Mouse (Mus musculus) midbrain, embryonic 11.5 days (tissue): ENCODE data around the gene Blzf1. TPM values are rescaled to one million over a fixed set of nuclear protein-coding genes. Genes with fewer than 3 reads are reported as not detected.

Source experiments
- ATAC-seq: fragments of 200-750 bp; cut with Nextera tagmentation; 2 replicates; pipeline ENCODE4 v1.8.0; 2017; ENCODE audit warnings: moderate TSS enrichment, moderate library complexity; ENCODE audit not compliant: low FRiP score
- DNase-seq: peaks from one replicate; pipeline ENCODE4 v3.0.0; 2015; ENCODE audit warnings: low spot score; ENCODE audit errors: missing footprints
- H3K27ac ChIP-seq: fragments of 300-500 bp; sonication (generic); 2 replicates; pipeline ENCODE4 v1.5.1; 2014; ENCODE audit warnings: low read depth, low read length
- H3K27me3 ChIP-seq: fragments of 300-500 bp; sonication (generic); 2 replicates; pipeline ENCODE4 v1.6.1; 2014; ENCODE audit warnings: mild to moderate bottlenecking, low read length, moderate library complexity, mixed read lengths; ENCODE audit not compliant: control insufficient read depth, insufficient read depth
- H3K36me3 ChIP-seq: fragments of 300-500 bp; sonication (generic); 2 replicates; pipeline ENCODE4 v1.6.1; 2014; ENCODE audit warnings: mild to moderate bottlenecking, low read length, moderate library complexity, mixed read lengths; ENCODE audit not compliant: control insufficient read depth, insufficient read depth
- H3K4me1 ChIP-seq: fragments of 300-500 bp; sonication (generic); 2 replicates; pipeline ENCODE4 v1.6.1; 2014; ENCODE audit warnings: low read length; ENCODE audit not compliant: control insufficient read depth, insufficient read depth
- H3K4me2 ChIP-seq: fragments of 300-500 bp; sonication (generic); 2 replicates; pipeline ENCODE4 v1.6.1; 2014; ENCODE audit warnings: mild to moderate bottlenecking, moderate library complexity
- H3K4me3 ChIP-seq: fragments of 300-500 bp; sonication (generic); 2 replicates; pipeline ENCODE4 v1.5.1; 2014; ENCODE audit warnings: low read depth, low read length
- H3K9ac ChIP-seq: fragments of 300-500 bp; sonication (generic); 2 replicates; pipeline ENCODE4 v1.6.1; 2014; ENCODE audit warnings: low read length
- H3K9me3 ChIP-seq: fragments of 300-500 bp; sonication (generic); 2 replicates; pipeline ENCODE4 v1.6.1; 2016; ENCODE audit warnings: low read length; ENCODE audit not compliant: control insufficient read depth
- WGBS: fragments of 180-500 bp; shearing (Covaris S2); extraction: QIAGEN DNeasy Blood & Tissue Kit; methylation state at CpG from one replicate; pipeline ENCODE4 v1.1.7; 2014; 5-methylcytosine and 5-hydroxymethylcytosine counted together
- polyA plus RNA-seq: library from polyadenylated mRNA; unstranded; fragments of >200 nt; fragmentation: Nextera tagmentation; extraction: Ambion mirVana; gene quantifications from 2 replicates; pipeline ENCODE4 v1.2.1, GENCODE M21; 2014

Gene Blzf1
- polyA plus RNA-seq, result 25.3 and 26.8 TPM in 2 replicates

DNA sequence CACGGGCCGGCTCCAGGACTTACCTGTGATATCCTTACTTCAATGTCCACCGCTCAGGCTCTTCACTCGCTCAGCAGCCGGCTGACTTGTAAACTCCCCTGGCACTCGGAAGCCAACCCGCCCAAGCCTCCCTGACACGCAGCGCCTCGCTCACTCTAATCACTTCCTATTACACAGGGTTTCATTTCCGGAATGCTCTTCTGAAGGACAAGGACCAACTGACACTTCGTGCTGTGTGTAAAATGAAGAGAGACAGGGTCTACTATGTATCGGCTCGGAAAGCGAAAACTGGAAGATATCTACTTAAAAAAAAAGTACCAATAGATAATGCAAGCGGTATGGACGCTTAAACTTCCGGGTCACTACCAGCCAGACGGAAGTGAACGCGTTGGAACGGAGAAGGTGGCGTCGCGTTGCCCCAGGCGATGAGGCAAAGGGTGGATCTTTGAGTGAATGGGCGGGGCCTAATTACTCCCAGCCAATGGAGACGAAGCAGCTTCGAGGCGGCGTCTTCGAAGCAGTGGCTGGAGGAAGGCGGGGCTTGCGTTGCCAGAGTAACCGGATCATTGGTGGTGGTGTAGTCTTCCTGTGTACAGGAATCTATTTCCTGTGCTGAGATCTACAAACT lies at the start of gene Blzf1:
Blzf1 (minus strand) TSS at position 366 of the 628 bp plus-strand sequence.
- no peaks in the 10 kb centered on the region for H3K9me3 ChIP-seq
- no peaks in the 10 kb centered on the region for H3K27me3 ChIP-seq
- peaks cover under 1% of the 10 kb centered on the region; the same call in 1 of the 2 replicates for H3K36me3 ChIP-seq
- peak within 1 kb of the TSS; percentile 87 for H3K4me2 ChIP-seq
- H3K9ac ChIP-seq, result peak within 1 kb of the TSS; percentile 74
- peak within 1 kb of the TSS; percentile 83 for H3K4me3 ChIP-seq
- peaks cover 6% of the 10 kb centered on the region for H3K4me1 ChIP-seq
- ATAC-seq, result peak; percentile 99
- no peak within 1 kb of the TSS; the same call in 1 of the 2 replicates for H3K27ac ChIP-seq
- WGBS, result under 1% methylated on average over 35 of the region's 35 CpGs
- DNase-seq, result peak; percentile 100

DNA sequence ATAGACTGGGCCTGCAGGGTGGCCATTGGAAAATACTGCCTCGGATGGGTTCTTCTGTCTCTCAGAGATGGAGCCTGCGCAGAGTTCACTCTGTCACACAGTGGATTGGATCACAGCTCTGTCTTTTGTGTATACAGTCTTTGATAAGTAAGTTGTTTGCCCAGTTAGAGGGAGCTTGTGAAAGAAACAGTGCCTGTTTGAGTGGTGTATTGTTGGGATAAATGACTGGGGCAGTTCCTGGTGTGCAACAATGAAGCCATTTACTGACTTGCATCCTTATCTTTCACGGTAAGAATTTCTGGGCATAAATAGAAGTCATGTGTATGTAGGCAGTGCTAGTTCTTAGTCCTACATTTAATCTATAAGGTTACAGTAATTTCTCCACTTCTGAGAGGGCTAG lies 46.2 kb upstream of the Blzf1 start:
- Histone ChIP-seq H3K4me2 (no peak overlapping the region), H3K9me3 (no peaks in the 10 kb centered on the region), H3K27ac (no peak overlapping the region), H3K4me1 (no peaks in the 10 kb centered on the region), H3K4me3 (no peak overlapping the region), H3K9ac (no peak overlapping the region), H3K36me3 (no peaks in the 10 kb centered on the region), H3K27me3 (no peaks in the 10 kb centered on the region)
- ATAC-seq (no peak), DNase-seq (no peak)
- WGBS, result 56% methylated on average over 3 of the region's 3 CpGs

DNA sequence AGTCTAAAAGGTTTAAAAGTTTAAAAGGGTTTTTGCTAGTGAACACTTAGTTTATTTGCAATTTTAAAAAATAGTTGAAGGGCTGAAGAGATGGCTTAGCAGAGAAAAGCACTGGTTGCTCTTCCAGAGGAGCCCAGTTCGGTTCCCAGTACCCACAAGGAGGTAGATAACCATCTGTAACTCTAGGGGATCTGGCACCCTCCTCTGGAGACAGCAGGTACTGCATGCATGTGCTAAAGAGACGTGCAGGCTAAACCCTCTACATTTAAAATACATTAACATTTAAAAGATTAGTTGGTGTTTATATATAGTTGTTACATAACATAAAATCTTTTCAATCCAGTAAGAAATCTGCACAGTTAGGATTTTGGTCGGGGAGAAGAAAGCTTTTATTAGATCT lies 34.9 kb upstream of the Blzf1 start:
- DNase-seq (no peak), ATAC-seq (no peak)
- H3K27ac ChIP-seq, result no peak overlapping the region
- no peaks in the 10 kb centered on the region for H3K27me3 ChIP-seq
- no peak overlapping the region for H3K4me3 ChIP-seq
- no peak overlapping the region for H3K4me2 ChIP-seq
- no peak overlapping the region for H3K9ac ChIP-seq
- H3K9me3 ChIP-seq, result no peaks in the 10 kb centered on the region; the same call in 1 of the 2 replicates
- no peaks in the 10 kb centered on the region for H3K4me1 ChIP-seq
- 85% methylated on average over 3 of the region's 3 CpGs for WGBS
- no peaks in the 10 kb centered on the region; the same call in 1 of the 2 replicates for H3K36me3 ChIP-seq

DNA sequence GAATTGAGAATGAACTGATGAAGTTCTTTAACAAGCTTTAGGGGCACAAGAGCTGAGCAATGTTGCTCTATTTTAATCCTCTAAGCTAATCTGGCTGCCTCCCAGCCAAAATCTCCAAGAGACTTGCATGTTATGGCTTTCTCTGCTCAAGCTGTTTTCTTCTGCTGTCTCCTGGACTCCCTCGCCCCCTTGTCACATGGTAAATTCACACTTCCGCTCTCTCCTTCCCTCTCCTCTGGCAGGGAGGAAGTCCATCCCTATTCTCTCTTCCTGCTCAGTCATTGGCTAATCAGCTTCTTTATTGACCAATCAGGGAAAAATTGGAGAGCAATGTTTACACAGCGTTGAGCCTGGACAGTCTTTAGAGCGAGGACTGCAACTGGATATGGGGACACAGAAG lies 28.6 kb upstream of the Blzf1 start:
- no peaks in the 10 kb centered on the region for H3K27me3 ChIP-seq
- H3K9me3 ChIP-seq, result no peaks in the 10 kb centered on the region
- H3K36me3 ChIP-seq, result peaks cover 3% of the 10 kb centered on the region; the same call in 1 of the 2 replicates
- no peaks in the 10 kb centered on the region for H3K4me1 ChIP-seq
- ATAC-seq (no peak), DNase-seq (no peak)
- no peak overlapping the region for H3K4me3 ChIP-seq
- no peak overlapping the region for H3K9ac ChIP-seq
- 90% methylated on average over 4 of the region's 4 CpGs for WGBS
- H3K27ac ChIP-seq, result no peak overlapping the region
- H3K4me2 ChIP-seq, result no peak overlapping the region

DNA sequence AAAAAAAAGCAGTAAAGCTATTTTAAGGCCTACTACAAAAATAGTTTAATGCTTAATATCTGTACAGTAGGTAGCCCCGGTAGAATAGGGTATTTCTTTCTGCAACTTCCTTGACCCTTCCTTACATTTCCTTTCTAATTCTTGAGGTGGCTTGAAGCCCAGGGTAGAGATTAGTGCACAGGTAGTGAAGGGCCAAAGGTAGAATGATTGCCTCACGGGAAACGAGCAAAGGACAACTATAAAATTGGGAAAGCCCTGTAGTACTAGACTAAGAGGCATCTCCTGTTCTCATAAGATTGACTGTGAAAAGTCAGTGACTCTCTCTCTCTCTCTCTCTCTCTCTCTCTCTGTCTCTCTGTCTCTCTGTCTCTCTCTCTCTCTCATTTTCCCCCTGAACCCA lies 28.1 kb upstream of the Blzf1 start:
- Histone ChIP-seq H3K4me3 (no peak overlapping the region), H3K36me3 (peaks cover 3% of the 10 kb centered on the region; the same call in 1 of the 2 replicates), H3K9ac (no peak overlapping the region), H3K4me2 (no peak overlapping the region), H3K27ac (no peak overlapping the region), H3K27me3 (no peaks in the 10 kb centered on the region), H3K9me3 (no peaks in the 10 kb centered on the region), H3K4me1 (no peaks in the 10 kb centered on the region)
- ATAC-seq (no peak), DNase-seq (no peak)
- whole genome bisulfite sequencing, result 93% methylated on average over 3 of the region's 3 CpGs

DNA sequence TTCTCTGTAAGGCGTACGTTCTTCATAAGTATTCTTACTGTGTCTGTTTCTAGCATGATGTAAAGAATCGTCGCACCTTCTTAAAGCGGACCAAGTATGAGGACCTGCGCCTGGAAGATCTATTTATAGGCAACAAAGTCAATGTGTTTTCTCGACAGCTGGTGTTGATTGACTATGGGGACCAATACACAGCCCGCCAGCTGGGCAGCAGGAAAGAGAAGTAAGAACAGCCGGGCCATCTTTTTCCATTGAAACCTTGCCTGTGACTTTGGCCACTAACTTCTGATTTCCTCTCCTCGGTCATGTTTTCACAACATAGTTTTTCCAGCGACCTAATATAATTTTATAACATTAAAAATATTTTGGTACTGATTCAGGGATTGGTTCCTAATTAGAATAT lies 25.3 kb upstream of the Blzf1 start:
- DNase-seq (no peak), ATAC-seq (no peak)
- H3K9me3 ChIP-seq, result no peaks in the 10 kb centered on the region
- WGBS, result 92% methylated on average over 11 of the region's 11 CpGs
- H3K27me3 ChIP-seq, result no peaks in the 10 kb centered on the region
- no peaks in the 10 kb centered on the region for H3K4me1 ChIP-seq
- no peak overlapping the region for H3K4me3 ChIP-seq
- no peak overlapping the region for H3K9ac ChIP-seq
- H3K4me2 ChIP-seq, result no peak overlapping the region
- no peak overlapping the region for H3K27ac ChIP-seq
- peaks cover 3% of the 10 kb centered on the region; the same call in 1 of the 2 replicates for H3K36me3 ChIP-seq

DNA sequence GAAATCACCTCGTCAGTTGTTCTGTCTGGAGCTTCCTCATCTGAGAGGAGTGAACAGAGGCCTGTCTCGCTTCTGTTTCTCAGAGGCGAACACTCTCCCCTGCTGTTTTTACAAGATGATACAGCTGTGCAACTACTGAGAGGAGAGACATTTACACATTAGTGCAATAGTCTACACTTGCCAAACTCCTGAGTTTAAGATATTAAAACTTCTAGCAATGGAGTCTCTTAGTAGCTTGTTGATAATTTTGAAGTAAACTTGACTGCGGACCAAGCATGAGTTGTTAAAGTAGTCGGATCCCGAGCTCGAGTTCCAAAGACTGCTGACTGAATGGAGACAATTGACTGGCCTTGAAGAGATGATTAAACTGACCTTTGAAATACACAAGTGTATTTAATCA lies 20.5 kb upstream of the Blzf1 start:
- DNase-seq (peak; percentile 80), ATAC-seq (no peak)
- H3K27ac ChIP-seq, result no peak overlapping the region
- H3K9ac ChIP-seq, result no peak overlapping the region
- no peak overlapping the region for H3K4me3 ChIP-seq
- H3K27me3 ChIP-seq, result no peaks in the 10 kb centered on the region
- H3K4me2 ChIP-seq, result no peak overlapping the region
- H3K9me3 ChIP-seq, result no peaks in the 10 kb centered on the region
- WGBS, result 80% methylated on average over 7 of the region's 7 CpGs
- H3K4me1 ChIP-seq, result no peaks in the 10 kb centered on the region
- H3K36me3 ChIP-seq, result no peaks in the 10 kb centered on the region

DNA sequence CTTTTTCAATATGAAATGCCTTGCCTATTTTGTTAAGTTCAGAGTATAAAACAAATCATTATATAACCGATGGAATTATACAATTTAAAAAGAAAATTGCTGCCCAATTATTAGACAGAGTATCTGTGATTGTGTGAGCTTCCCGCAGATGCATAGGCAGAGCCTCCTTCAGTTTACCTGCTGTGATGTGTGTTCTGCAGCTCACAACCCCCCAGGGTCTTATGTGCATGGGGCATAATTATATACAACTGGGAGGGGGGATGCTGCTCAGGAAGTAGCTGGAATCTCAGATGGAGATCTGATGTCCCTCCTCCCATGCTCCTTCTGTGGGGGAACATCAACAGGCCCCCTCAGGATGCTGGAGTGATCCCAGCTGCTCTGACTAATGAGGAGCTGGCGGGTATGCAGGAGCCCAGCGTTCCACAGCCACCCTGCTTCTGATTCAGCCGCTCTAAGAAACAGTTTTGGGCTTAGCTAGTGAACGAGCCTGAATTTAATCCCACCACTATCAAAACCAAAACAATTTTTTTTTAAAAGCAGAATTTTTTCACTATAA lies 19.4 kb upstream of the Blzf1 start:
- Histone ChIP-seq H3K9ac (no peak overlapping the region), H3K36me3 (no peaks in the 10 kb centered on the region), H3K27me3 (no peaks in the 10 kb centered on the region), H3K4me3 (no peak overlapping the region), H3K4me1 (no peaks in the 10 kb centered on the region), H3K4me2 (no peak overlapping the region), H3K9me3 (no peaks in the 10 kb centered on the region), H3K27ac (no peak overlapping the region)
- ATAC-seq (peak; percentile 33; the same call in 1 of the 2 replicates), DNase-seq (no peak)
- 80% methylated on average over 6 of the region's 6 CpGs for WGBS

DNA sequence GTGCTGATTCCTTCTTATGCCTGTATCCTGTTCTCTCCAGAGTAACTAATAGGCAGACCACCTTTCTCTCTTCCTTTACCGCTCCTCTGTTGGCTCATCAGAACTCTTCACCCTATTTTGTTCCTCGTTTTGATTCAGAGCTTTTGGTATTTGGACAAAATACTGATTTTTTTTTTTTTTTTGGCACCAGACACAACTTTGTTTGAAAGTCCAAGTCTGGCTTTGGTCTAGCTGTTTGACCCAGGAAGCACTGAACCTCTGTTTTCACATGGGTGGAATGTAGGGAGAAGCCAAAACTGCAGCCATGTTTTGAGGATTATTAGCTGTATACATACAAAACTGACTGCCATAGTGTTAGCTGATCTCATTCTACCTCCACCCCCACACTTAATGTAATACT lies 17.6 kb upstream of the Blzf1 start:
- no peak overlapping the region for H3K27ac ChIP-seq
- H3K4me2 ChIP-seq, result no peak overlapping the region
- H3K27me3 ChIP-seq, result no peaks in the 10 kb centered on the region
- no peaks in the 10 kb centered on the region for H3K9me3 ChIP-seq
- H3K4me3 ChIP-seq, result no peak overlapping the region
- no peak overlapping the region for H3K9ac ChIP-seq
- no peak for DNase-seq
- 91% methylated on average over 2 of the region's 2 CpGs for WGBS
- H3K4me1 ChIP-seq, result no peaks in the 10 kb centered on the region; the same call in 1 of the 2 replicates
- H3K36me3 ChIP-seq, result no peaks in the 10 kb centered on the region
- ATAC-seq, result no peak
